Mouse (Mus musculus) c-Kit-positive CD71-positive TER-119-negative erythroid progenitor cells, embryonic 14.5 days (primary cell): ENCODE data around the gene Blmh.
A peak's percentile ranks its signal among the peaks of the same experiment; 100 is the strongest.

Source experiments
- DNase-seq: peaks from one replicate; pipeline ENCODE4 v3.0.0-alpha.2; 2013; ENCODE audit warnings: low read depth

The Blmh gene

DNA sequence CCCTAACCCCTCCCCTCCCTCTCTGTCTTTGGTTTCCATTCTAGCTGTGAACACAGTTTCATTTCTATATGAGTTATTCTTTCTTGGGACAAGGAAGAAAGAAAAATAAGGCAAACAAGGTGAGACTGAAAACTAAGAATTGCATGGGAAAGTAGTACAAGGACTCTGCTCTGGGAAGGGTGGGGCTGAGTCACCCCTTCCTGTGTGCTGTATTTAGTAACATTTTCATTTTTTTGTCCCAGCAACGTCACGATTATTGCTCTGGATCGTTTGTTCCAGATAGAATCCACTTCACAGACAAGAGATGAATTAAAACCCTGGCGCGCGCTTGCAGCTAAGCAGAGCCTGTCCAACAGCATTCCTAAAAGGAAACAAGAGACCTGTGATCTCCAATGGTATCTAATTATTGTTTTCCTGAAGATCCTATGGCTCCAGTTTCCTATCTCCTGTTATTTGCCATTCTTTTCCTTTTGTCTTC, at the start of gene Blmh:
Gene Blmh, plus strand, starts transcription at position 51 of the 478 bp plus-strand sequence.
- no peak for DNase-seq

DNA sequence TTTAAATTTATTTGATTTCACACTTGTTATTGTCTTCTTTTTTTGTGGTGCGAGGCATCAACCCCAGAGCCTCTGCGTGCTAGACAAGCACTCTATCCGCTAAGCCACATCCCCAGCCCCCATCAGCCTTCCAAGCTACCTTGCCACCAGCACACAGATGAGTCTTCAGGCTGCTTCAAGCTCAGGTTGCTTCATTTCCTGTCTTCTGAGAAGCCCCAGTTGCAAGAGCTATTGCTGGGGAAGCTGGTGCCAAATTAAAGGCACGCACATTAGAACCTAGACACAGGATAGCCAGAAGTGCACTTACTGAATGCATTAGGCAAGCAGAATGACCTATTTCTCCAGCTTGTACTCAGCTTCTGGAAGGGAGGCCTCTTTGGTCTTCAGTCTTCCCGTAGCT, 44.8 kb upstream of the Blmh start:
- no peak for DNase-seq

DNA sequence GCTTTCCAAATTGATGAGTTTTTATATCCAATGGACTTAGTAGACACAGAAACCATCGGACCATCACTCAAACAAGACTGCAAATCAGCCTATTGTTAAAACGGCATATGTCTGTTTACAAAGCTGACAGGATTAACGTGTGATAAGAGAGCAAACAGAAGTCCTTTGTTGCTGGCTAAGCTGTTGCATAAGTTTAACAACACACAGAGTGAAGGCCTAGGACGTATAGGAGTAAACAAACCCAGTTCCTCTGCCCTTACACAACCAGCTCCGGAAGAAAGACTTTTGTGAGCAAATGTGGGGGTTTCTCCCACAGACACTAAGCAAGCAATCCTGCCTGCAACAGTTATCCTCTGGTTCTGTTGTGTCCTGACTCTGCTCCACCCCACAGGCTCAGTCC, 40.2 kb upstream of the Blmh start:
- DNase-seq, result no peak

DNA sequence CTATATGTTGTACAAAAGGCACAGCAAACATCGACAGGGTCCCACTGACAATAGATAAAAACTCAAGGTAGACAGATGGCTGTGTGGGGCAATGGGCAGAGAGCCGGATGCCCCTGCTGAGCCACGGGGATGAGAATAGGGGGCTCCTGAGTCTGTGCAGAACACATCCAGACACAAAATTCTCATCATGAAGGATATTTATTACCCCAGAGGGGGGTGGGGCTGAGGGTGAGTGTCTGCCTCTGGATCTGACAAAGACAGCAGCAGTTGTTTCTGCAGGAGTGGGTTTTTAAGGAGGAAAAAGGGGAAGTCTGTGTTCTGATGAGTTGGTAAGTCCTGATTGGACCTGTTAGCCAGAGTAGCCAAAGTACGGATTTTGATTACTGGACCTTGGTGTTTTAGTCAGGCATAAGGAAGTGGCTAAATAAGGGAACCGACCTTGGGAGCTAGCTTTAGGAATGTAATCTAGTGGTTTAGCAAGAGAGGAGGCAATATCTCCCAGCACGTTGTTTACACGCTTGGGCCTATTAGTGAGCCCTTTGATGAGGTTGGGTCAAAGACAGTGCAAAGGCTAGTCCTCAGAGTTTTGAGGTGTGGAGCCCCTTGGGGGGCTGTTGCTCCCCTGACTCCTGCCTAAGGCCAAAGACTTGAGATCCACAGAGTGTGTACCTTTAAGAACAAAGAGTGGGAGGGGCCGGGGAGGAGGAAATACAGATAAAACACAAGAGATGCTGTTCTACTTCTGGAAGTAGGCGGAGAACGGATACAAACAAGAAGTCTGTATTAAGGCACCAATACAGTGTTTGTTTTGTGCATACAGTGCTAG, 35.1 kb upstream of the Blmh start:
- DNase-seq, result peak; percentile 25

DNA sequence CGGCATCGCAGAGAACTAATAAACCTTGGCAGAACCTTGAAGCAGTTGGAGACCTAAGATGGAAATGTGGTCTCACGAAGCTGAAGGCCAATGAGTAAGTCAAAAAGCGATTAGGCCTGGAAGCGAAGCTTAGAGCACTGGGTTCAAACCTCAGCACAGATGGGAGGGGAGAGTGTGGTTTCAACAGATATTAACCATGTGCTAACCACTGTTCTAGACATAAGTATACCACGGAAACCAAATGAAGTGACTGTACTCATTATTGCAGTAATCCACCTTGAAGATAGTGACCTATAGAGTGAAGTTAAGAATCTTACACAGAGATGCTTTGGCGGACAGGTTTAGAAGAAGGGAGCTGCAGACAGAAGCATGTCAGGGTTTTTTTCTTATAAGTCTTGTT, 33.4 kb upstream of the Blmh start:
- no peak for DNase-seq

DNA sequence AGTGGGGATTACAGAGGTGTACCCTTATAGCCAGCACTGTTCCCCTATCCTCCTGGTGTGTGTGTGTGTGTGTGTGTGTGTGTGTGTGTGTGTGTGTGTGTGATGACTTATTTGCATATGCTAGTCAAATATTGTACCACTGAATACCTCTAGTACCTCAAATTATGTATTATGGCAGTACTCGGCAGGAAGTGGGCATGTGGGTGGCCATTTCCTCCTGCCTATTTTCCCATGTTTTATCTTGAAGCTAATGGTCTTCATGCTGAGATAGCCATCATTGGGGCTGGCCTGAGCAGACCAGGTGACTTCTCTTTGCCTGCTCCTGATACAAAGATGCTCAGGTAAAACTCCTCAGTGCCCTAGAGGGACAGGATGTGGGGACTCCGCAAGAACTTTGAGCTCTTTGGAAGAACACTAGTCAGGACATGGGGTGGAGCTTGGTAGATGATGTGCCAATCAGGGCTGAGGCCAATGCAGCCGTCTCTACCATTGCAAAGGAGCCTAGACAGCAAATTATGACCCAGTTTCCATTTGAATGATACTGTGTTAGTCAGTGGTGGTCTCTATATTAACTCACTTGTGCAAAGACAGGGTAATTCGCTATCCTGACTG, 32.8 kb upstream of the Blmh start:
- DNase-seq, result no peak

DNA sequence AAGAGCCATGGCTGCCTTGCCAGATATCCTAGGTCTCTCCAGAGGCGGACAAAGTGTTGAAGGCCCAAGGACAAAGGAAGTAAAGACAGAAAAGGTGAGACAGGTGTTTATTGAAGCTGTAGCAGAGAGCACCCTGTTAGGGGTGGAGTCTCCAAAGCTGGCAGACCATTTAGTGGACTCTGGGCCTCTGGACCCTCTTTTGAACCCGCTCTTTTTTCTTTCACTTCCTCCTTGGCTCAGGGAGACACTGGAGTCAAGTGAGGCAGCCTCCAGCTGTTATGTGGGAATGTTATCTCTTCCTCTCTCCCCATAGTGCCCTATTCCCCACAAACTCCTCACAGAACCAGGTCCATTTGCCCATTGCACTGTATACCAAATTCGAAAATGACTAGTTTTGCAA, 31.6 kb upstream of the Blmh start:
- no peak for DNase-seq

DNA sequence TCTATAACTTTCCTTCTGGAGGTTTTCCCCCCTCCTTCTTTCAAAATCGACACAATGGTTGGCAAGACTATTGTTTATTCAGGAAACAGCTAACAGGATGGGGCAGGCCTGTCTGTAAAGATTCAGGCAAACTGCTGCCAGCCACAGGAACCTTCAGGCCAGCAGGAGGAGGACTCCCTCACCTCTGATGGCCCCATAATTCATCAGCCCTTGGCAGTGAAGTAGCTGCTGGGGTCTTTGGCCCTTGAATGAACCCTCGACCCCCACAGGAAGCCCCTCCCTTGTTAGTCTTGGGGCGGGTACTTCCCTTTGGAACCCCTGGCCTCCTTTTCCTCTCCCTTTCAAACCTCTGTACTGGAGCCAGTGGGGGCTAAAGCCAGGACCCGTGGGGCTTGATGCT, 31.0 kb upstream of the Blmh start:
- DNase-seq, result no peak

DNA sequence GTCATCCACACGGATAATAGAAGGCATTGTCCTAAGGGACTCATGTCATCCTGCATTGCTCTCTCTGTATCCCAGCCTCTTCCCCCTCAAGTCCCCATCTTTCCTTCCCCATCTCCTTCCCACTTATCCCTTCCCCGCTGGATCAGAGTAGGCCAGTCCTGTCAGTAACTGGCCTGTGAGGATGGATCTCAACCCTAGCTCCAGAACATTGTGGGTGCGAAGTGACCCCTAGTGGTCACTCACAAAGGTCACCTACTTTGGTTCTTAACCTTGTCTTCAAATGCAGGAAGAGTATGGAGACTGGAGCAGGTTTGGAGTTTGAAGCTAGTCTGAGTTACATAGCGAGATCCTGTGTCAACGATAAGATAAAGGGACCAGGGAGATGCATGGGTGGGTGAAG, 30.4 kb upstream of the Blmh start:
- peak; percentile 46 for DNase-seq

DNA sequence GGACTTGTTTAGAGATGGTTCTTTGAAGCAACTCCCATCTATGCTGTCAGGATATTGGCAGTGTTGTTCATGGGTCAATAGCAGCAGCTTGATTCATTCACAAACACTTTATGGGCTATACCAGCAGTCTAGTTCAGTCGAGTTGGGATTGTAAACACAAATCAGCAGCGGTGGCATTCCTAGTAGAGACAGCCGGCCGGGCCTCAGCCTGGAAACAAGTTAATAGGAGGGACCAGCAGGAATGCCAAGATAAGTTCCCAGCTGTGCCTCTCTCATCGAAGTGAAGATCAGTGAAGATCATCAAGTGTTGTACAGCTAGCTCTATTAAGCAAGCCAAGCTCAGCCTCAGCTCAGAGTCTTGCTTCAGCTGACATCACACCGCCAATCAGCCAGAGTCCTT, 28.2 kb upstream of the Blmh start:
- DNase-seq, result no peak

DNA sequence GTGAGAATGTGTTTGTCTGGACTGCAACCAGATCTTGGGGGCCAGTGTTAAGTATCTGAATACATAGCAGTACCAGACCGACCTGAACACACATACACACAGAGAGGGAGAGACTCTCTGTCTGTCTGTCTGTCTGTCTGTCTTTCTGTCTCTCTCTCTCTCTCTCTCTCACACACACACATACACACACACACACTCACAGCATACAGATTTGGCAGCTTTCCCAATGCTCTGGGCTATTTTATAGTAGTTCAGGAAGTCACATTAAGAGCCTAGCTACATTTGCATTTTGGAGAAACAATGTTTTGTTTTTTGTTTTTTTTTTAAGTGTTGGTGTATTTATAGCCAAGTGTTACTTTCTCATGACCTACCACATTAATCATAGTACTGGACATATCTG, 27.5 kb upstream of the Blmh start:
- no peak for DNase-seq

DNA sequence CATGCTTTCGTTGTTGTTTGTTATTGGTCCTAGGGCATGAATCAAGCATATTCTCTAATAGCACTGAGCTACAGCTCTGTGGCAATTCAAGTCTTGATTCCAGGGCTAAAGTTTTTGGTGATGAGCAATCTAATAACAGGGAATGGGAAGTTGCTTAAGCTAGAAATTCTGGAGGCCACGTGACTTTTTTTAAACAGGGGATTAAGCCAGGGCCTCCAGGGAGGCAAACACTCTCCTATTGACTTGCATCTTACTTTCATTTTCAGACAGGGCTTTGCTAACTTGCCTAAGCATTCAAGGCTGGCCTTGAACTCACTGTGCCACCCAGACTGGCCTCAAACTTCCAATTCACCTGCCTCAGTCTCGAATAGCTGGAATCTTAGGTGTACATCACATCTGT, 26.7 kb upstream of the Blmh start:
- DNase-seq, result no peak

DNA sequence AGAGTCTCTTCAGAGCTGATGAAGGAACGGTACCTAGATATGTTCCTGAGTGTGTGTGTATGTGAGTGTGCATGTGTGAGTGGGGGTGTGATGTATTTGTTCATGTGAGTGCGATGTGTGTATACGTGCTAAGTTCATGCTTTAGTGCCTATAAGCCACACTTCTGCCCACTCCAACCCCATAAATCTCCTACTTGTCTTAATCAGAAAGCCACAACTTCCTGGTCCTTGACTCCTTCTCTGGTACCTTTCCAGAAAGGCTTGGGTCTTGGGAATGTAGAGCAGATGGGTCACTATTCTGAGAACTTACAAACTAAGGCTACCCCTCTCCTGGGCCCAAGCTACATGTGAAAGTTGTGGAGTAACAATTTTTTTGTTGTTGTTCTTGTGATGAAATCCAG, 25.9 kb upstream of the Blmh start:
- DNase-seq, result no peak

DNA sequence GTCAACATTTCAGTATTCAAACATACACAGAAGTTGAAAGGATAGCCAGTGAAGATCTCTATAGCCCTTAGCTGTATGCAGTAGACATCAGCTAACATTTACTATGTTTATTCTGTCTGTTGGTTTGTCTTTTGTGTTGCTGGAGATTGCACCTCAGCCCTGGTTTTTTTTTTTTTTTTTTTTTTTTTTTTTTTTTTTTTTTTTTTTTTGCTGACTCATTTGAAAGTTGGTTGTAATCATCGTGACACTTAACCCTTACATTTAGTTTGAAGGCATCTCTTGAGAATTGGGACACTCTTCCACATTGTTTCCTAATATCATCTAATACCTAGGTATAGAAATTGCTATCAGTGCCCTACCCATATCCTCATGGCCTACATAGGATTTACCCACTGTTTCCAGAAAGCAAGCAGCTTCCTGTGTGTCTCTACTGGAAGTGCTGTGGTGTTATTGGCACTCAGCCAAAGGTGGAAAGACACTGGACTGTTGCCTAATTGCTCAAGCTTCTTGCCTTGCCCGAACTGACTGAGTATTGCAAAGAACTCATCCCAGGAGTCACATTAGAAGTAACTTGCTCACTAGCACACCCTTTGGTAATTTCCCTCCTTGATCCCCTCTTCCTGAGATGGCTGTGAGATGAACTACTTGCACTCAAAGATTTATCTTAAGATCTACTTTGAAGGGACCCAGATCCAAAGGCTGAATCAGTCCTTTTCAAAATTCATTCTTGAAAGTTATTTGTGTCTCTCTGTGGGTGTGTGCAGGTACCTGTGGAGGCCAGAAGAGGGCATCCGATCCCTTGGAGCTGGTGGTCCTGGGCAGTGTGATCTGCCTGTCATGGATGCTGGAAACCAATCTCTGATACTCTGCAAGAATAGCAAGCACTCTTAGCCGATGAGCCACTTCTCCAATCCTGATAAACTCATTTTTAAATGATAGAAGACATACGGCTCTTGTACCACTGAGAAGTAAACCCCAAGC, 24.6 kb upstream of the Blmh start:
- DNase-seq, result no peak

DNA sequence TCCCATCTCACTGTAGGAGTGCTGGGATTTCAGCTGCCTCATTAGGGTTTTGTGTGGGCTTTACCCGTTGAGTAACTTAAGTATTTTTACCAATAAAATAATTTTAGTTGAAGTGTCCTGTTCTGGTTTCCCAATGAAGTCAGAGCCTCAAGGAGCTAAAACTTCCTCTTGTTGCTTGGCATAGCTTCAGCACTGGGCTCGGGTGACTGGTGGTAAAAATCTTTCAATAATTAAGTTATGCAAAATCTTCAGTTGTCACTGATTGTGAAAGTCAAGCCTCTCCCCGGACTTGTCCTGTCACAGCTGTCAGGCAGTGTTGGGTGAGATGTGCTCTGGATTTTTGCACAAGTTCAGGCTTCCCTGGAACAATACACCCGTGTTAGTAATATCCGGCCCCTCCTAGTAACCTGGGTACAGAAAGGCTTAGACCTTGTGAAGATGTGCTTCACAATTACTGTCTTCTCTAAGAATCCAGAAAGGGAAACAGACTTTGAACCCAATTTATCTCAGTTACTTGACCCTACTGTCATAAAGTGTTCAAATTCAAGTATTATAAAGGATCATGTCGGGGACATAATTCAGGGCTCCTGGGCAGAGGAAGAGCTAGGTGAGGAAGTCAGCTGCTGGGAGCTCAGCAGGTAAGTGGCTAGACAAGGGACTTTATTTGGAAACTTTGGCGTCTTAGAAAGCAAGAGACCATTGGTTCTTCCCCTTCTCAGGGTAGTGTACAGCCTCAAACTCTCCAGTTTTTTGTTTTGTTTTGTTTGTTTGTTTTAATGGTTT, 22.8 kb upstream of the Blmh start, which contains the start of gene Tmigd1:
Gene Tmigd1, plus strand, starts transcription at position 581 of the 783 bp plus-strand sequence.
- DNase-seq, result no peak

DNA sequence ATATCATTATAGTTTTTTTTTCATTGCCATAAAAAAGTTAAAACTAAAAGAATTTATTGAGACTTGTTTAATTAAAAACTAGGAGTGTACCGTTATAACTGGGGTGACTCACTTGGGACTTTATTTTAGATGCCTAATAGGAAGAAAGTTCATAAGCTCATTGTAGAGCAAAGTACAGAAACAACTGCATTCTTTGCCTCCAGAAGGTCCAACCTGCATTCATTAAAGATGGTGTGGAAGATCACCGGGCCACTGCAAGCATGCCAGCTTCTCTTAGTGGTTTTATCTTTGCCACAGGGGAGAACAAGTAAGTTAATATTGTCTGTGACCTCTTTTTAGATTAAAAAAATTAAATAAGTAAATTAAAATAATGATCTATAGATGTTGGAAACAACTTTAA, 20.3 kb upstream of the Blmh start:
- no peak for DNase-seq

DNA sequence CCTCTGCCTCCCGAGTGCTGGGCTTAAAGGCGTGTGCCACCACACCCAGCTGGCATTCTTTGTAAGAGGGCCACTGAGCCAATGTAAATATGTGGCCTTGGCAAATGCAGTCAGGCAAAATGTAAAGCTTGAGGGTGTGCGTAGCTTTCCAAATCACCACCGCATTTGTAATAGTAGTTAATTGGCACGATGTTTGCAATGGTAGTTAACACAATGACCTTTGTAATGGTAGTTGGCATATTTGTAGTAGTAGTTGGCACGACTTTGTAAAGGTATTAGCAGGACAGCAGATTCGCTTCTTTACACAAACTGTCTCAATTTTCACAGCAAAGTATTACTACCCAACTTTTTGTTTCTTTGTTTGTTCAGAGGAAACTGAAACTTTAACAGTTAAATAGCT, 16.0 kb upstream of the Blmh start:
- no peak for DNase-seq

DNA sequence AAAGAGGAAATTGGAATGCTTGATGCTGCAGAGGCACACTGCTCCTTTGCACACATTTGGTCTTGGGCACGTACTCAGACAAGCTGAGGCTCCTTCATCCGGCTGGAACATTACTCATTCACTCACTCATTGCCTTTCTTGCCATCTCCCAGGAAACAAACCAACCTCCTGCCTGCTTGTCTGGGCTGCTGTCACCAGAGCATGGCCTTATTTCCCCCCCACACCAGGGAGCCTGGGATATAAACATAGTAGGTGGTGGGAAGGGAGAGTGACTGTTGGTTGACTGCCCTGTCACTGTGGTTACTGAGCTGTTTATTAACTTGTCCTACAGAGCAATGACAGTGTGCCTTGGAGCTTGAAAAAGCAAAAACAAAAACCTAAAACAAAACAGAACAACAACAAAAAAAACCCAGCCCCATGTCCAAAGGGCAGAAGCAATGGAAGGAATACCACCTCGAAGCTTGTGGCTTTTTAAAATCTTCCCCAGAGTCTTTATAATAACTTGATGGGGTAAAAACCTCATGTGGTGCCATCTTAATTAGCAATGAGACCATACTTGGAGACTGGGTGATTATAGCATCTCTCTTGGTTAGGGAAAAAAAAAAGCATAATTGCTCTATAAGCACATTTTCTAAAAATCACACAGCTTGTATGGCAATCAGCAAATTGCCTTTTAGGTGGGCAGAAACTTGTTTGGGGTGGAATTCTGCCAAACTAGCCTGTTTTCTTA, 13.1 kb upstream of the Blmh start:
- no peak for DNase-seq

DNA sequence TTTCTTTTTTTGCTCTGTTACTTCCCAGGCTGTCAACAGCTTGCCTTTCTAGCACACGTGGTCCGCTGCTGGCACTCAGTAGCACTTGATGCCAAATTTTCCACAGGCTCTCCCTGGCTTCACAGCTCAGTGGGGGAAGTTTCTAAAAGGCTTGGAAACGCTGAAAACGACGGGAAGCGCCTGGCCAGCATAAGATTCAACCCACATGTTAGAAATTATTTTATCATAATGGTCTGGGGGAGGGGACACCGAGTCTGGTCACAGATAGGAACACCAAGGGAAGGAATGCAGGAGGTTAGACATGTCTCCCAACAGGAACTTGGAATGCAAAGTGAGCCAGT, 12.6 kb upstream of the Blmh start:
- DNase-seq, result no peak

DNA sequence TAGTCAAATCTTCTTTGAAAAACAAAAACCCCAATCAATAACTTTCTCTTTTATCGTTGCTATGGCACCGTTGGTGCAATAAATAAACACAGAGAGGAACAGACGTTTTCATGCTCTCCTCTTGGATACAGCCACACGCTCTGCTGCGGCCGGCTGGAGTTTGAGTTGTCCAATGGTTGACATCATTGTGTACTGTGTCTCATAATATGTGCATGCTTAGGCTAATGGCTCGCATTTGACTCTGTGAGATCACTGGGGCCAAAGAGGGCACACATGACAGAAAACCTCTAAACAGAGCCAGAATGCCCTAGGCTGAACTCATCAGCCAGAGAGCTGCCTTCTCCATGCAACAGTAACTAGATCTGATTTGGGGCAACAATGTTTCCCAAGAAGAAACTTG, 10.2 kb upstream of the Blmh start:
- no peak for DNase-seq
